Mouse (Mus musculus): ENCODE results near the gene Adsl.

DNA sequence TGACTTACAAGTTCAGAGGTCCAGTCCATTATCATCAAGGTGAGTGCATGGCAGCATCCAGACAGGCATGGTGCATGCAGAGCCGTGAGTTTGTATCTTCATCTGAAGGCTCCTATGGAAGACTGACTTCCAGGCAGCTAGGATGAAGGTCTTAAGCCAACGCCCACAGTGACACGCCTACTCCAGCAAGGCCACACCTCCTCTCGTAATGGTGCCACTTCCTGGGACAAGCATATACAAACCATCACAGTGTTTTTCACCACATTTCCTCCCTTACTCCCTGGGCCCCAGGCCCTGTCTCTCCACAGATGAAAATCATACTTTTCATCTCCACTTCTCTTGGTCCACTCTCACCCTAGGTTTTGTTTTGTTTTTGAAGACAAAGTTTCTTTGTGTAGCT is 26.5 kb upstream of the Adsl start:
- TF ChIP-seq CTCF (IDR thresholded peaks at IDR 0.05; ENCODE audit: extremely low read depth, insufficient read length, insufficient replicate concordance, low read depth, low read length), result no peak
- no peak for TF ChIP-seq POLR2A (IDR thresholded peaks at IDR 0.05; ENCODE audit: low read depth, low read length)
